Mouse (Mus musculus) cerebellum, adult 9-11 months (tissue): ENCODE measurements around the gene Sbno2.

Source experiments
- DNase-seq: peaks from one replicate; pipeline ENCODE4 v3.0.0; 2022

Sbno2 gene

DNA sequence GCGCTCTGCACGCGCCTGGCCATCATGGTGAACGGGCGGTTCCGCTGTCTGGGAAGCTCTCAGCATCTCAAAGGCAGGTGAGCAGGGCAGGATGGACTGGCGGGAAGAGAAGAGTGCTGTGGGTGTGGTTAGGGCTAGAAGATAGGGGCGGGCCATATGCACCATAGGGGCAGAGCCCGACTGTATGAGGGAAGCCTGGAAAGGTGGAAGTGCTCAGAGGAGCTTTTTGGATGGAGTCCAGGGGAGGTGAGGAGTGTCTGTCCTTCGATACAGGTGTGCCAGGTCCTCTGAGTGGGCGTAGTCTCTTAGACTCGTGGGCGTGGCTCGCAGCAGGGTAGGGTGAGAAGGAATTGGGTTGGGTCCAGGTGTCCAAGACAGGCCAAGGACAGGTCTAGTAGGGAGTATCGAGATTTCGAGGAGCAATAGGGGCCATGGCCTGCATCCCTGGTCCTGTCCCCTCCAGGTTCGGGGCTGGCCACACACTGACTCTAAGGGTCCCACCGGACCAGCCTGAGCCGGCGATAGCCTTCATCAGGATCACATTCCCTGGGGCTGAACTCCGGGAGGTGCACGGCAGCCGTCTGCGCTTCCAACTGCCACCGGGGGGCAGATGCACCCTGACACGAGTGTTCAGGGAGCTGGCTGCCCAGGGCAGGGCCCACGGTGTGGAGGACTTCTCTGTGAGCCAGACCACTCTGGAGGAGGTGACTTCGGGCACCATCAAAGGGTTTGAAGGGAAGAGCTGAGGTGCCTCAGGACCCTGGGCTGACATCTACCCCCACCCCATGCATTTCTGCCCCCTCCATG, 90.7 kb downstream of the Sbno2 start:
- no peak for DNase-seq

DNA sequence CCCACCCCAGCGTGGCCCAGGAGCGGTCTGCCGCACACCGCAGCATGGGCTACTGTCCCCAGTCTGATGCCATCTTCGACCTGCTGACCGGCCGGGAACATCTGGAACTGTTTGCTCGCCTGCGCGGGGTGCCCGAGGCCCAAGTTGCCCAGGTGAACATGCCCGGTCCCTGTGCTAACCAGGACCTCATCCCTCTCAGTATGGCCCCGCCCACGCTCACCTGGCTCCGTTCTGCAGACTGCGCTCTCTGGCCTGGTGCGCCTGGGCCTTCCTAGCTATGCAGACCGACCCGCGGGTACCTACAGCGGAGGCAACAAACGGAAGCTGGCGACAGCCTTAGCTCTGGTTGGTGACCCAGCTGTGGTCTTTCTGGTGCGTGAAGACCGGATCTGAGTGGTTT, 91.8 kb downstream of the Sbno2 start:
- no peak for DNase-seq

DNA sequence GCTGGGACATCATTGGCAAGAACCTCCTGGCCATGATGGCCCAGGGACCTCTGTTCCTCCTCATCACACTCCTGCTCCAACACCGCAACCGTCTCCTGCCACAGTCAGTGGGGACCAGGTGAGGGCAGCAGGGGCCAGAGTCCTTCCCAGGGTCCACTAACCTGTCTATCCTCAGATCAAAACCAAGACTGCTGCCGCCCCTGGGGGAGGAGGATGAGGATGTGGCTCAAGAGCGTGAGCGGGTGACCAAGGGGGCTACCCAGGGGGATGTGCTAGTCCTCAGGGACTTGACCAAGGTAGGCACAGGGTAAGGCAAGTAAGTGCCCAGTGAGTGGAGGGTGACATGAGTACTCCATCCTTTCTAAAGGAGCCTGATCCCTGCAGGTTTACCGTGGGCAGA, 93.6 kb downstream of the Sbno2 start:
- no peak for DNase-seq
